Mouse (Mus musculus) heart, embryonic 15.5 days (tissue): ENCODE measurements around the gene Olfr1512. TPM values are rescaled to one million over a fixed set of nuclear protein-coding genes. Genes with fewer than 3 reads are reported as not detected.
A peak's percentile ranks its signal among the peaks of the same experiment; 100 is the strongest.
"Not testable (repeated sequence)": the region's sequence is repeated elsewhere in the genome, so short reads cannot be mapped to it uniquely, and the experiment has no call there.

Experiments used
- ATAC-seq: fragments of 200-750 bp; cut with Nextera tagmentation; replicated peaks from 2 replicates; pipeline ENCODE4 v1.8.0; 2017; ENCODE audit warnings: low read depth, moderate TSS enrichment; ENCODE audit not compliant: insufficient number of reproducible peaks, insufficient read depth, low FRiP score
- H3K27ac ChIP-seq: fragments of 300-500 bp; sonication (generic); 2 replicates; pipeline ENCODE4 v1.5.1; 2015; ENCODE audit warnings: mild to moderate bottlenecking, inconsistent platforms
- H3K27me3 ChIP-seq: fragments of 300-500 bp; sonication (generic); 2 replicates; pipeline ENCODE4 v1.6.1; 2015; ENCODE audit warnings: inconsistent platforms
- H3K36me3 ChIP-seq: fragments of 300-500 bp; sonication (generic); 2 replicates; pipeline ENCODE4 v1.6.1; 2015; ENCODE audit warnings: mild to moderate bottlenecking, inconsistent platforms
- H3K4me1 ChIP-seq: fragments of 300-500 bp; sonication (generic); replicated peaks from 2 replicates; pipeline ENCODE4 v1.6.1; 2015; ENCODE audit warnings: inconsistent platforms
- H3K4me2 ChIP-seq: fragments of 300-500 bp; sonication (generic); 2 replicates; pipeline ENCODE4 v1.6.1; 2015; ENCODE audit warnings: inconsistent platforms, mild to moderate bottlenecking, moderate library complexity
- H3K4me3 ChIP-seq: fragments of 300-500 bp; sonication (generic); 2 replicates; pipeline ENCODE4 v1.5.1; 2015; ENCODE audit warnings: mild to moderate bottlenecking, inconsistent platforms
- H3K9ac ChIP-seq: fragments of 300-500 bp; sonication (generic); 2 replicates; pipeline ENCODE4 v1.6.1; 2015; ENCODE audit warnings: mild to moderate bottlenecking, inconsistent platforms
- H3K9me3 ChIP-seq: fragments of 300-500 bp; sonication (generic); replicated peaks from 2 replicates; pipeline ENCODE4 v1.6.1; 2016; ENCODE audit warnings: inconsistent platforms
- WGBS: fragments of 180-500 bp; shearing (Covaris S2); methylation state at CpG from one replicate; pipeline ENCODE4 v1.1.7; 2015; ENCODE audit warnings: mixed read lengths; 5-methylcytosine and 5-hydroxymethylcytosine counted together
- polyA plus RNA-seq: library from polyadenylated mRNA; unstranded; fragments of >200 nt; fragmentation: Nextera tagmentation; extraction: Ambion mirVana; gene quantifications from 2 replicates; pipeline ENCODE4 v1.2.1, GENCODE M21; 2015

Olfr1512 gene
- not detected in 2 replicates for polyA plus RNA-seq

DNA sequence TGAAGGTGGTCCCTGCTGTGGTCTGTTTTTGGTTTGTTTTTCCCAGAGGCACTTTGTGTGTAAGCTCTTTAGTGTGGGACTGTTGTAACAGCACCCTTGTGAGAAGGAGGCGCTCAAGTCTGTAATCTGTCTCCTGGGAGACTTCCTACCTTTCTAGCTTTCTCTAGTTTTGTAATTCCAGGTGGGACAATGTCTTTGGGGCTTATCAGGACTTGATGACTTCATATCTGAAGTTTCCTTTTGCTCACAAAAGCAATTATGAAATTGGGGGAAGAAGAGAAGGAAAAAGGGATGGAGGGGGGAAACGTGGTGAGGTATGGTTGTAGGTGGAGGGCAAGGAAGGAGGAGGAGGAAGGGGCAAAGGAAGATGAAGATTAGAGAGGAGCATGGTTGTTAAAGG, at the start of gene Olfr1512:
Gene Olfr1512 (minus strand): TSS at position 101 of the 400 bp plus-strand sequence.
- Histone ChIP-seq H3K4me2 (no peak within 1 kb of the TSS), H3K27ac (no peak within 1 kb of the TSS), H3K36me3 (no peaks in the 10 kb centered on the region), H3K9me3 (no peaks in the 10 kb centered on the region), H3K27me3 (no peaks in the 10 kb centered on the region), H3K4me1 (no peaks in the 10 kb centered on the region), H3K4me3 (no peak within 1 kb of the TSS), H3K9ac (no peak within 1 kb of the TSS)
- WGBS = 76% methylated on average over 2 of the region's 2 CpGs
- ATAC-seq = no peak

DNA sequence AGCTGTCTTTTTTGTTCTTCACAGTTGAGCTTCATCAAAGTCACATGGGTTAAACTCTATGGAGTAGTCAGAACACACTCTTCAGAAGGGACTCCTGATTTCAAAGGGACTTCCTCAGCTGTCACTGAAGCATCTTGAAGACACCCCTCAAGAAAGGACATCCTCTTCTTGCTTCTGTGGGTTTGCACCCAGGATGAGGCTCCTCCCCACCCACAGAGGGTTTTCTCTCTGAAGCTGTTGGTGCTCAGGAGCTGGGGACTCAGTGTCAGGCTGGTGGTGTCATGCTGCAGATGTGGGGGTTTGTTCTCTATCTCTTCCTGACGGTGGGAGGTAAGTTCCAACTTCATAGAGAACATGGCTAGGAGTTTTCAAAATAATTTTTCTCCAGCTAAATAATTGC, 48.7 kb upstream of the Olfr1512 start:
- Histone ChIP-seq H3K9ac (no peak overlapping the region), H3K36me3 (no peaks in the 10 kb centered on the region), H3K27me3 (no peaks in the 10 kb centered on the region), H3K4me3 (no peak overlapping the region), H3K4me1 (no peaks in the 10 kb centered on the region), H3K9me3 (no peaks in the 10 kb centered on the region), H3K27ac (no peak overlapping the region), H3K4me2 (no peak overlapping the region)
- no peak; the same call in 1 of the 2 replicates for ATAC-seq
- WGBS = 85% methylated on average over 1 of the region's 1 CpGs

DNA sequence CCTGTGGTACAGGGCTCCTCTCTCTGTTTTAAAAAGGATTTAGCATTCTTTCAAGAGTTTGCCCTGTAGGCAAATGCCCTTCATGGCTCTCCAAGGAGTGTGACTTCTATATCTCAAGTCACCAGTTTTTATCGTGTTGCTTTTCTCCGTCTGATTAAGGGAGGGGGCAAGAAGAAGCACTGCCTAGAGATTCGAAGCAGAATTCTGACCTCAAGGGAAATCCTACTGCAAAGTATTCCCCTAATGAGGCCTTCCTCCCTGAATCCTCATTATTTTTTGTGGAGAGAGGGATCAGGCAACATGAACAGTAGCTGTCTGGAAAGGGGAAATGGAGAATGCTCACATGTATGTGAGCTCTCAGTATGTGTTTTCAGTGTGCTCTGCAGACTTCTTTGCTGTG, 35.3 kb upstream of the Olfr1512 start, which contains the start of gene Olfr1510:
Gene Olfr1510 (minus strand): TSS at position 101 of the 400 bp plus-strand sequence.
- Histone ChIP-seq H3K4me2 (no peak within 1 kb of the TSS), H3K27ac (no peak within 1 kb of the TSS), H3K9ac (no peak within 1 kb of the TSS), H3K4me1 (no peaks in the 10 kb centered on the region), H3K9me3 (no peaks in the 10 kb centered on the region), H3K4me3 (no peak within 1 kb of the TSS), H3K27me3 (no peaks in the 10 kb centered on the region), H3K36me3 (no peaks in the 10 kb centered on the region)
- 79% methylated on average over 3 of the region's 3 CpGs for WGBS
- ATAC-seq = no peak

DNA sequence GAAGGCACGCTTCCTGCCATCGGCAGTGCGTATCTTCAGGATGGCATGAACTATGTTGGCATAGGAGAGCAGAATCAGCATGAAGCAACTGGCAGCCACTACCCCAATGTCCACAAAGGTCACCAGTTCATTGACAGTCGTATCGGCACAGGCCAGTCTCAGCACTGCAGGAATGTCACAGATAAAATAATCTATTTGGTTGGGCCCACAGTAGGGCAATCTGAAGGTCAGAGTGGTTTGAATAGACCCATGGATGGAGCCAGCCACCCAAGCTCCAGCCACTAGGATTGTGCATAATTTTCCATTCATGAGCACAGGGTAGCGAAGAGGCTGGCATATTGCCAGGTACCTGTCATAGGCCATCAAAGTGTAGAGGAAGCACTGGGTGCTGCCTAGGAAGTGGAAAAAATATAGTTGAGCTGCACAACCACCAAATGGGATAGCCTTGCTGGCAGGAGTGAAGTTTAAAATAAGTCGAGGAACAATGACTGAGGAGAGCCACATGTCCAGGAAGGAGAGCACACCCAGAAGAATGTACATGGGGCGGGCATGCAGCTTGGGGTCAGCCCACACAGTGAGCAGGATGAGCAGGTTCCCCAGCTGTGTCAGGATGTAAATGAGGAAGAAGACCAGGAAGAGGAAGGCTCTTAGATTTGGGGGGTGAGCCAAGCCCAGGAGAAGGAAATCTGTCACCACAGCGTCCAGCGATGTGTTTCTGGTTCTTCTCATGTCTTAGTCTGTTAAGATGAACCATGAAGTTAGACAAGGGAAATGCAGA, 31.4 kb upstream of the Olfr1512 start:
- not testable (repeated sequence) for H3K9ac ChIP-seq, H3K4me2 ChIP-seq, H3K4me1 ChIP-seq, H3K27ac ChIP-seq, H3K9me3 ChIP-seq, H3K36me3 ChIP-seq, H3K4me3 ChIP-seq, ATAC-seq, H3K27me3 ChIP-seq
- 51% methylated on average over 7 of the region's 10 CpGs for WGBS

DNA sequence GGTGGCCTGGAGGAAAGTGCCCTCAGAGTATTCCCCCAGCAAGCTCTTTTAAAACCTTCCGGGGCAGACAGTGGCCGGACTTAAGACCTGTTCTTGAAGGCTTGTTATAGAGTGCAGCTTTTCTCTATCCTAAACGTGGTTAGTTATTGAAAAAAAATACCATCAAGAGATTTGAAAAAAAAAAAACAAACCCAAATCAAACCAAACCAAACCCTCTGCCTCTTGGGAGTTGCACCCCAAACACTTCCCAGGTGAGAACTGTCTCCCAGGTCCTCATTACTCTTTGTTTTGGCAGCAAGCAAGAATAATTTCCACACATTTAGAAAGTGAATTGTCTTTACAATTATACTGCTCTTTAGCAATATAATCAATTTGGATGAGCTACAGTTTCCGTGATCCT, 18.3 kb upstream of the Olfr1512 start, which contains the start of gene Olfr1511:
Gene Olfr1511 (minus strand): TSS at position 101 of the 400 bp plus-strand sequence.
- 71% methylated on average over 4 of the region's 4 CpGs for WGBS
- no peak for ATAC-seq
- H3K36me3 ChIP-seq = no peaks in the 10 kb centered on the region
- H3K4me2 ChIP-seq = no peak within 1 kb of the TSS
- no peaks in the 10 kb centered on the region for H3K9me3 ChIP-seq
- no peak within 1 kb of the TSS for H3K27ac ChIP-seq
- no peak within 1 kb of the TSS for H3K9ac ChIP-seq
- no peak within 1 kb of the TSS for H3K4me3 ChIP-seq
- H3K4me1 ChIP-seq = no peaks in the 10 kb centered on the region
- H3K27me3 ChIP-seq = no peaks in the 10 kb centered on the region

DNA sequence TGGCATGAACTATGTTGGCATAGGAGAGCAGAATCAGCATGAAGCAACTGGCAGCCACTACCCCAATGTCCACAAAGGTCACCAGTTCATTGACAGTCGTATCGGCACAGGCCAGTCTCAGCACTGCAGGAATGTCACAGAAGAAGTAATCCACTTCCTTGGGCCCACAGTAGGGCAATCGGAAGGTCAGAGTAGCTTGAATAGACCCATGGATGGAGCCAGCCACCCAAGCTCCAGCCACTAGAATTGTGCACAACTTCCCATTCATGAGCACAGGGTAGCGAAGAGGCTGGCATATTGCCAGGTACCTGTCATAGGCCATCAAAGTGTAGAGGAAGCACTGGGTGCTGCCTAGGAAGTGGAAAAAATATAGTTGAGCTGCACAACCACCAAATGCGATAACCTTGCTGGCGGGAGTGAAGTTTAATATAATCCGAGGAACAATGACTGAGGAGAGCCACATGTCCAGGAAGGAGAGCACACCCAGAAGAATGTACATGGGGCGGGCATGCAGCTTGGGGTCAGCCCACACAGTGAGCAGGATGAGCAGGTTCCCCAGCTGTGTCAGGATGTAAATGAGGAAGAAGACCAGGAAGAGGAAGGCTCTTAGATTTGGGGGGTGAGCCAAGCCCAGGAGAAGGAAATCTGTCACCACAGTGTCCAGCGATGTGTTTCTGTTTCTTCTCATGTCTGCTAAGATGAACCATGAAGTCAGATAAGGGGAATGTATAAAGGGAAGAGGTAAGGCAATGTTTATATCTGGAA, 11.3 kb upstream of the Olfr1512 start:
- not testable (repeated sequence) for H3K4me1 ChIP-seq, ATAC-seq, H3K27me3 ChIP-seq, H3K9me3 ChIP-seq, H3K36me3 ChIP-seq, H3K27ac ChIP-seq, H3K9ac ChIP-seq, H3K4me2 ChIP-seq, H3K4me3 ChIP-seq
- WGBS = 72% methylated on average over 9 of the region's 9 CpGs

DNA sequence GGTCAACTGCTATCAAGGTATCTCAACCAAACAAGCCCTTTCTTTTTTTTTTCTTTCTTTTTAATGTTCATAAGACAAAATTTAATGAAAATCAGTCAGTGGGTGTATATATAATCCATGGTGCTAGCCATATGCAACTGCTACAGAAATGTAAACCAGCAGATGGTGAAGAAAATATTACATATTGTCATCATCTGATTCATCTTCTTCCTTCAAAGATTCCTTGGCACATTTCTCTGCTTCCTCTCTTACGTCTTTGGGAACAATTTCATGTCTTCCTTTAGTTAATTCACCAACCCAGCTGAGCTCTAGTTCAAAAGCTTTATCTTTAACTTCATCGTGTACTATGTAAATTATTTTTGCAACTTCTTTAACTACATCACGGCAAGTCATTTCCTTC, 10.2 kb downstream of the Olfr1512 start:
- H3K4me1 ChIP-seq = no peaks in the 10 kb centered on the region
- H3K27ac ChIP-seq = no peak overlapping the region
- H3K9me3 ChIP-seq = no peaks in the 10 kb centered on the region
- H3K4me2 ChIP-seq = no peak overlapping the region
- no peak for ATAC-seq
- H3K4me3 ChIP-seq = no peak overlapping the region
- H3K9ac ChIP-seq = no peak overlapping the region
- 83% methylated on average over 3 of the region's 3 CpGs for WGBS
- no peaks in the 10 kb centered on the region for H3K36me3 ChIP-seq
- no peaks in the 10 kb centered on the region for H3K27me3 ChIP-seq

DNA sequence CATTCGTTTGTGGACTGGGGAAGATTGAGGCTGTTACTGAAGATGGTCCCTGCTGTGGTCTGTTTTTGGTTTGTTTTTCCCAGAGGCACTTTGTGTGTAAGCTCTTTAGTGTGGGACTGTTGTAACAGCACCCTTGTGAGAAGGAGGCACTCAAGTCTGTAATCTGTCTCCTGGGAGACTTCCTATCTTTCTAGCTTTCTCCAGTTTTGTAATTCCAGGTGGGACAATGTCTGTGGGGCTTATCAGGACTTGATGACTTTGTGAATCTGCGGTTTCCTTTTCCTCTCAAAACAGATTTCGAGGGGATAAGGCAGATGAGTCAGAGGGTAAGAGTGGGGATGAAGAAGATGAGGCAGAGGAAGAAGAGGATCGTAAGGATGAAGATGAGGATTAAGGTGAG, 22.7 kb downstream of the Olfr1512 start, which contains the start of gene Olfr1513:
Gene Olfr1513 (minus strand): TSS at position 101 of the 400 bp plus-strand sequence.
- Histone ChIP-seq H3K9ac (no peak within 1 kb of the TSS), H3K4me3 (no peak within 1 kb of the TSS), H3K27me3 (no peaks in the 10 kb centered on the region), H3K4me2 (no peak within 1 kb of the TSS), H3K27ac (no peak within 1 kb of the TSS), H3K4me1 (no peaks in the 10 kb centered on the region), H3K9me3 (no peaks in the 10 kb centered on the region), H3K36me3 (no peaks in the 10 kb centered on the region)
- WGBS = 63% methylated on average over 4 of the region's 4 CpGs
- no peak for ATAC-seq

DNA sequence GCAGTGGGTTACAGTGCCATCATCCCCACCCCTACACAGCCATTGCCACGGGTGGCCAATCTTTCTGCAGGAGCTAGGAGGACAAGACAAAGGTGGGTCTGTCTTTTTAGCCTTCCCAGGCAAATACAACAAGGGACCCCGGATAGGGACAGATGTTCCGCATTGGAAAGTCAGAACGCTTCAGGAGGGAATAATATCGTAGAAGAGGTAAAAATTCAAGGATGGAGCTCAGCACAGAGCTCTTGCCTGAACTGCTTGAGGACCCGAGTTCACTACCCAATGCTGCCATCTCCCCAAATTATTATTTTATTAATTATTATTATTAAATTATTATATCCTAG, 39.5 kb downstream of the Olfr1512 start:
- Histone ChIP-seq H3K36me3 (no peaks in the 10 kb centered on the region), H3K9me3 (no peaks in the 10 kb centered on the region), H3K4me2 (no peak overlapping the region), H3K4me1 (peaks cover 2% of the 10 kb centered on the region), H3K27ac (no peak overlapping the region), H3K27me3 (peaks cover 5% of the 10 kb centered on the region; the same call in 1 of the 2 replicates), H3K4me3 (no peak overlapping the region), H3K9ac (no peak overlapping the region)
- 69% methylated on average over 6 of the region's 6 CpGs for WGBS
- no peak for ATAC-seq

DNA sequence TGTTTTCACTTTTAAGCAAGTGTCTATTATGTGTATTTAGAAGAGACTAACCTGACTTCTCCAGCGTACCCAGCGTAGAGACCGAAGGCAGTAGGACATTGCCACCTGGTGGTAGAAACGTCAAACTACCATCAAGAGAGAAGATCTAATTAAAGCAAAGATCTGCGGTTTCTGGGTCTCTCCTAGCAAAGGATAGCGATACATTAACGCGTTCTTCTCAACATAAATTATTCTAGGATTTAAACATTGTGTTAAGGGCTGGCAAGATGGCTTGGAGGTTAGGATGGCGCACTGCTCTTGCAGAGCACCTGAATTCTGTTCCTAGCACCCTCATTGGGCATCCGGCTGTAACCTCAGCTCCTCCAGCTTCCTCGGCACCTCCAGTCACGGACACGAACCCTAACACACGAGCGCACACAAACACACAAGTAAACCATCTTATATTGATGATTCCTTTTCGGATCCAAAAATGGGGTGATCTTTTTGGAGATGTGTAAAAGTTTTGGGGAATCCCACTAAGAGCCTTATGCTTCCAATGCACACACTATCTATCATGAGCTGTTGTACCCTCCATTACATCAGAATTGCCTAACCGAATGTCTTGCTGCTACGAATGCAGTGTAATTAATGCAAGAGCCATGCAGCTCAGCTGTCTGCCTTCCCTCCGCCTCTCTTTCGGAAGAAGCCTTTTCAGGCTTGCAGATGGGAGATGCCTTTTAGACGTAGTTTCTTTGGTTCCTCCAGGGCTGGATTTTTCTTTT, 40.0 kb downstream of the Olfr1512 start:
- peaks cover 5% of the 10 kb centered on the region; the same call in 1 of the 2 replicates for H3K27me3 ChIP-seq
- H3K9ac ChIP-seq = peak overlapping the region; percentile 40; the same call in 1 of the 2 replicates
- H3K4me3 ChIP-seq = 0 out of 2 replicates have a peak overlapping the region, but pooled peaks have one; percentile 11
- no peaks in the 10 kb centered on the region for H3K9me3 ChIP-seq
- no peak overlapping the region for H3K27ac ChIP-seq
- H3K36me3 ChIP-seq = no peaks in the 10 kb centered on the region
- 25% methylated on average over 21 of the region's 21 CpGs for WGBS
- peaks cover 2% of the 10 kb centered on the region for H3K4me1 ChIP-seq
- peak overlapping the region; percentile 34; the same call in 1 of the 2 replicates for H3K4me2 ChIP-seq
- ATAC-seq = no peak

DNA sequence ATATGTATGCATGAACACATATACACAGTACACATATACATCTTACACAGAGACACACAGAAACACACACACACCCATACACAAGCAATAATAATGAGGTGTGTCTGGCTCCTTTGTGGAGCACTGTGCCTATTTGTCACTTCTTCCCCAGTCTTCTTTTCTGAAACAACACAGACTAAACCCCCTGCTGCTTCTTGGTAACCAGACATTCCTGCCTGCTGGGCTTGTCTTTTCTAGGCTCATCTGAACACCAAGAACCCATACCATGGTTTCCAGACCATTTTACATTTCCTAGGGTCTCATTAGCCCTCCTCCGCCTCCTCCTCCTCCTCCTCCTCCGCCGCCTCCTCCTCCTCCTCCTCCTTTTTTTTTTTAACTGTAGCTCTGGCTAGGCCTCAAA, 46.8 kb downstream of the Olfr1512 start:
- Histone ChIP-seq H3K9me3 (no peaks in the 10 kb centered on the region), H3K4me2 (no peak overlapping the region), H3K4me3 (no peak overlapping the region), H3K36me3 (no peaks in the 10 kb centered on the region), H3K4me1 (peaks cover 11% of the 10 kb centered on the region), H3K27me3 (peaks cover 32% of the 10 kb centered on the region), H3K27ac (no peak overlapping the region), H3K9ac (no peak overlapping the region)
- no peak for ATAC-seq
- 100% methylated on average over 1 of the region's 3 CpGs for WGBS
